Mouse (Mus musculus) adrenal gland, adult 18-20 months (tissue): ENCODE data around the gene Slc7a1. TPM values are rescaled to one million over a fixed set of nuclear protein-coding genes. Genes with fewer than 3 reads are reported as not detected.
"Not testable (repeated sequence)": the region's sequence is repeated elsewhere in the genome, so short reads cannot be mapped to it uniquely, and the experiment has no call there.

Experiments
- DNase-seq, 2 experiments: peaks; one replicate each; pipeline ENCODE4 v3.0.0; 2021 to 2022; ENCODE audit warnings: low spot score in 2 of 2
- total RNA-seq, 2 experiments: library from RNA; stranded (reverse); gene quantifications; 1 replicate in 1 of 2; 2 replicates in 1 of 2; pipeline ENCODE4 v1.2.3; 2021

Slc7a1 gene
- total RNA-seq, 2 experiments from 2014 or later = 87.0 to 94.9 TPM

DNA sequence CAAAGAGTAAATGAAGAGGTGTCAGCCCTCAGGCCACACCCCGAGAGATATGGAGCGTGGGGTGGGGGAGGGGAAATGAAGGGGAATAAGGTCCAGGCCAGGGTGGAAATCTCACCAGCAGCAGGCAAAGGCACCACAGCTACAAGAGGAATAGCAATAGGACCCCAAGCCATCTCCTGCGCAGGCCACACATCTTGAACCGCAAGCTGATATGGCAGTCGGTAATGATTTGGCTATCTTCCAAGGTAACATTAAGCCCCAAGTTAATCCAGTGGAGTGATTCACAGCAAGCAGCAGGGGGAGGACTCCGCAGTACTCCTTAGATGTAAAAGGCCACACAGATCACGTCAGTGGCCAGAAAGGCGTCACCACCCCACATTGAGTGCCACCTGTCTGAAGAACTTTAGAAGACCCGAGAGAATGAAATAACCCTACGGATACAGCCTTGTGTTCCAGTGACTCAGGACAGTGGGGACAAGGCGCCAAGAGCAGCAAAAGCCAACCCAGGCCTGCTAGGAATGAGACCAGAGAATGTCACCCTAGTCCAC lies 68.4 kb downstream of the Slc7a1 start:
- no peak for DNase-seq

DNA sequence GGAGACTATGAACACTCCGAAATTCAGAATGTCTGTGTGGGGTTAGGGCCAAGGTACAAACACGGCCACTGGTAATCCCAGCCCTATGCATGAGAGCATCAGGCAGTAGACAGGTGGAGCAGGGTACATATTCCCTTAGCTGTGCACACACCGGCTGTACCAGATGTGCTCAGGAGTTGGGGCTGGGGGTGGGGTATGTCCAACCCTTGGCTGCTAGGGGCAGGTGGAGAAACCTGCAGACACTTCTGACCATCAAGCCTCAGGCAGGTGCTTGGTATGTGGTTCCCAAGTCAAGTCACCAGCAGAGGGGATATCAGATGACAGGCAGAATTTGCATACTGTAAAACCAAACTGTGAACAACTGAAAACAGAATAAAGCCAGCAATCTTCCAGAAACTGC lies 70.7 kb downstream of the Slc7a1 start:
- DNase-seq = no peak

DNA sequence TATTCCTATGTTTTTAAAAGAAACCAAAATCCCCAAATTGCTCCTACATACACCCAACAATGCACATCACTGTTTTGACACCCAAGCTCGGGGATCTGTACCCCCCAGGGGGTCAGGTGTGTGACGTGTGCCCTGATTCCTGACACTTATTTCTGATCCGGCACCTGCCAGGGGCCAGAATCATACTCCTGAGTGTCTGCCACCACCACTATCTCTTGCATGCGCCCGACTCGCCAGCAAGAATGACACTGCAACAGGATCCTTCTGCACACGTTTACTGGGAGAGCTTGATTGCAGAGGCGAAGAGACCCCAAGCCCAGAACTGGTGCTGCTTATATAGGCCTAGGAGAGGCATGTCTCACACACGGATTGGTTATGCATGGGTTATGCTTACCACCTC lies 73.4 kb downstream of the Slc7a1 start:
- not testable (repeated sequence) for DNase-seq

DNA sequence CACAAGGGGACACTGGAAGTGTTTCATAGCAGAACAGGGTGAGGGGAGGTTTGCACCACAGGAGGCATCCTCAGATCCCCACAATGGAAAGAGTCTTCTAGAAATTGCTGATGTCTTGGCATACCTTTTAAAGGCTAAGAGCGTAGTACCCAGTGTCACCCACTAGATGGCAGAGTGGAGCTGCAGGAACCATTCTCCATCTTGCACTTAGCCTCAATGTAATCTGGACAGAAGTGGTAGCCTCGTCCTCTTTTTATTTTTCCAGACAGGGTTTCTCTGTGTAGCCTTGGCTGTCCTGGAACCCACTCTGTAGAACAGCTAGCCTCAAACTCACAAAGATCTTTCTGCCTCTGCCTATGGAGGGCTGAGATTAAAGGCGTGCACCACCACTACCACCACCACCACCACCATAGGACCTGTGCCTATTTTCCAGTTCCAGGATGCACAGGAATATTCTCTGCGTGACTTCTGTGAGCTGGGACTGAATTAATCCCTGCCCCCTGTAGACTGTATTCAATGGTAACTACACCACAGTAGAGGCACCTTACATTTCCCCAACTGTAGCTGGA lies 74.3 kb downstream of the Slc7a1 start:
- peak in 1 of 2 experiments; percentile 49 for DNase-seq

DNA sequence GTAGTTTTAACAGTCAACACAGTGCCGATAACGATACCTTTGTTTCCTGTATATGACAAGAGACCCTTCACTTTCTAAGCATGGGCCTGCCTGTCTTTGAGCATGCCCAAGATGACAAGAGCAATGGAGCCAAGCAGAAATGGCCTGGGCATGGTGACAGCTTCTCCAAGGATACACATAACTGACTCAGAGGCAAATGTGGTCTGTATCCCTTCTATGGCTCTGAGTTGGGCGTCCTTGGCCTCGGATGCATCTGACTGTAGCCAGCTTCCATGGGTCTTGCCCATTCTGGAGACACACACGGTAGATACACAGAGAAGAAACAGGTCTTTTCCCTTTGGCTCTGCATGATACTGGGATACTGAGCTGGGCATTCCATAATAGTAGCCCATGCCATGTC lies 84.8 kb downstream of the Slc7a1 start:
- no peak for DNase-seq

DNA sequence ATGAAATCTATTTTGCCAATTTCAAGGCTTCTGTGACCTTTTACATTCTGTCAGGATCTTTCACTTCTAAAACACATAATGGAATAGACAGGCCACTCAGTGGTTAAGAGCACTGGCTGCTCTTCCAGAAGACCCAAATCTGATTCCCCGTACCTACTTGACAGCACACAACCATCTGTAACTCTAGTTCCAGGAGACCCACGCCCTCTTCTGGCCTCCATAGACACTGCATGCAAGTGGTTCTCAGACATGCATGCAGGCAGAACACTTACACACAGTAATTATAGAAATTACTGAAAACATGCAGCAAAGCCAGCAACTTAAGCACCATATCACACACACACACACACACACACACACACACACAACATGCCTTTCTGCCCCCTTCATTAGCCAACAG lies 87.3 kb downstream of the Slc7a1 start:
- no peak for DNase-seq

DNA sequence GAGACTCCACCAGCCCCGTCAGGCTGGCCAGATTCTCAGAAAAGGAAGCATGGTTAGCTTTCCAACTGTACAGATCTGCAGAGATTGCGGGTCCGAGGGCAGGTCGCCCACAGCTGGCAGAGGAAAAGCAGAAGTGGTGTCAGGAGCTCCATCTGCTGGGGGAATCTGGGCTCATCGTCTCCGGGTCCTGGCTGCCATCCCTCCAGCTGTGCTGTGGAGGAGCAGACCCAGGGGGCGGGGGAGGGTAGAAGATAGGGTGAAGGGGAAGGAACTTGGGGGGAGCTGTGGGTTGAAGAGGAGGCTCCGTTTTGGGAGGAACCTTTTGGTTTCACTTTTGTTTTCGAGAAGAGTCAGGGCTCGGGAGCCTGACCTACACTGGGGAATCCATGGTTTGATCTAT lies 88.9 kb downstream of the Slc7a1 start:
- no peak for DNase-seq

DNA sequence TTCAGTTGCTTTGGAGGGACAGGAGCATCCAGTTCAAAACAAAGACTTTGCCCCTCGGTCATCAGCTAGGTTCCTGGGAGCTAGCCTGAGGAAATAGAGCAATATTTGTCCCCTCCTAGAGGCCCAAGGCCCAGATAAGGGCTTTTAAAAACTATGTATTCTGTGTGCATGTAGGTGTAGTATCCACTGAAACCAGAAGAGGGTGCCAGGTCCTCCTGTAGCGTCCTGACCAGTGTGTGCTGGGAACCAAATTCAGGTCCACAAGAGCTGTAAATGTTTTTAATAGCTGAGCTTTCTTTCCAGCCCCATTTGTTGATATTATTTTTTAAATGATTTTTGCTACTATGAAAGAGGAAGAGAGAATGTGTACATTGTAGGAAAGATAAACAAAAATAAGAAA lies 95.6 kb downstream of the Slc7a1 start:
- DNase-seq = no peak

DNA sequence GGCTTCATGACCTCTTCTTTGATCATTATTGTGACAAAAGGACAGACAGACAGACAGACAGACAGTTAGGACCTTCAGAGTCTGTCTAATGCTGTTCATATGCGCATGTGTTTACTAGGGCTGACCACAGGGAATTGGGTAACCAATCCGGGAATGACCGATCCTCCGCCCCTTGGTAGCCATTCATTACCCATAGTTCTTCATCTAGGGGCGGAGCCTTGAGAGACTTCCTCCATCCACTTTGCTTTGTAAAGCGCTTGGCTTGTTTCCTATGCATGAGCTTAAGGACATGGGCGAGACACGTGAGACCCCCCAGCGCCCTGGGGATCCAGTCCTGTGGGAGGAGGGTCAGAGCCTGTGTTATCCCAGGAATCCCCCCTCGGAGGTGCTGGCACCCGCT lies 96.7 kb downstream of the Slc7a1 start:
- no peak for DNase-seq

DNA sequence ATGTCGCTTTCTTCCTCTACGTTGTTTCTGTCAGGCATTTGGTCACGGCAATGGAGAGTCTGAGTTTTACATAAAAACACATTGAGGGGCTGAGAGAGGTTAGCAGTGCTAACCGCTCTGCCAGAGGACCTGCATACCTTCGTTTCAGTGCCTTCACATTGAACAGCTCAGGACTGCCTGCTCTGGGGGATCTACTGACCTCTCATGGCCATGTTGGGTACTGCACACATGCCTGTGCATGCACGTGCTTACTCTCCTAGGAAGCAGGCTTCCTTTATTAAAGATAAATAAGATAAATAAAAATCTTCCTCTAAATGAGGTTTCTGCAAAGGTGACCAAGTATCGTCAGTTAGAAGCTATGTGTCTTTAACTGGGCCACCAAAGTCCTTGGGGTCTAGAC lies 106.4 kb downstream of the Slc7a1 start:
- no peak for DNase-seq

DNA sequence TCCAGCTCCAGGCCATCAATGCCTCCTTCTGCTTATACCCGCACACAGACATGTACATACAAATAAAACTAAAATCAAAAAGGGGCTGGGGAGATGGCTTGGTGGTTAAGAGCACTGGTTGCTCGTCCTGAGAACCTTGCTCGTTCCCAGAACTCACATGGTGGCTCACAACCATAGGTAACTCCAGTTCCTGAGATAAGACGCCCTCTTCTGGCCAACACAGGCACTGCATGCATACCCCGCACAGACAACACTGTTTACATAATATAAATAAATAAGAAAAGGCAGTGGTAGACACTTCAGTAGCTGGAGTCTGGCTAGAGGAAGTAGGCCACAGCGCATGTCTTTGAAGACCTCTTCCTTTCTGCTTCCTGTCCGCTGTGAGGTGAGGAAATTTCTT lies 106.8 kb downstream of the Slc7a1 start:
- DNase-seq = no peak

DNA sequence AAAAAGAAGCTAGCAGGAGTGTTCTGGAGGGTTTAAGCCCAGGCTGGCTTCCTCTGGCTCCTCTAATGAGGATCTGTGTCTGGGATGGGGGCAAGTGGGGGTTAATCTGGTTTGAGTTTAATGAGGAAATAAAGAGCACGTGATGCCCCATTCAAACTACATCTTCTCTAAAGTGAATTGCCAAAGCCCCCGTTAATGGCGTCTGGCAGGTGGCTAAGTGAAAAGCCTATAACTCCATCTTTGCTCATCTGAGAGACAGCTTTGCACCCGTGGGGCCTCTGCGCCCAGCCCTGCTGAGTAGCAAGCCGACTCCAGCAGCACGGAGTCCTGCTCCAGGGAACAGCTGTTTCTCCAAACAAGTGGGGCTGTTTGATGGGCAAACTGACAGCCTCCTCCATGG lies 109.8 kb downstream of the Slc7a1 start:
- no peak for DNase-seq

DNA sequence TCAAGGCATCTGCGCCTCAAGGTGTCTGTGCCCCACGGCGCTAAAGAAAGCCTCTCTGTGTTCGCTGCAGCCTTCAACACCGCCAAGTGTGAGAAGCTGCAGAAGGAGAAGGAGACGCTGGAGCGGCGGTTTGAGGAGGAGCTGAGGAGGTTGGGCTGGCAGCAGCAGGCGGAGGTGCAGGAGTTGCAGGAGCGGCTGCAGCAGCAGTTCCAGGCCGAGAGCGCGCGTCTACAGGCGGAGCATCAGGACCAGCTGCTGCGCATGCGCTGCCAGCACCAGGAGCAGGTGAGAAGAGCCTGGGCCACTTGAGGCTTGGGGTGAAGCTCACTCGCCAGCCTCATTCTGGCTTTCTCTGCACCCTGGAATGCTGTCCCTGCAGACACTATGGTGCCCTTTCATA lies 110.9 kb downstream of the Slc7a1 start:
- DNase-seq = no peak

DNA sequence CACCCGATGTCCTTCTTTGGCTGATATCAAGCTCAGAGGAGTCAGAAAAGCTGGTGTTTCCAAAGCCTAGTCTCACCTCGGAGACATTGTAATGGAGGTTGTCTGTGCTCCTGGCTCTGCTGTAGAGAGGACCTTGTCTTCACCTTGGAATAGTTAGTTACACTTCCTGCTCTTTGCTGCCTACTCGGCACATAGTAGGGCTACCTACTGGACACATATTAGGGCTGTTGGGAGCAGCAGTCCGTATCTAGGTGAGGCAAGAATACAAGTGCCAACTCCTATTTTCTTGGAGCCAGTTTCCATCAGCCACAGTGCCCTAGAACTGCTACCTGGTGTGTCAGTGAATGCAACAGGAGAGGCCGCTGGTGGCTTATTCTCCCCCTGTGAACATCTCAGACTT lies 112.2 kb downstream of the Slc7a1 start:
- no peak for DNase-seq

DNA sequence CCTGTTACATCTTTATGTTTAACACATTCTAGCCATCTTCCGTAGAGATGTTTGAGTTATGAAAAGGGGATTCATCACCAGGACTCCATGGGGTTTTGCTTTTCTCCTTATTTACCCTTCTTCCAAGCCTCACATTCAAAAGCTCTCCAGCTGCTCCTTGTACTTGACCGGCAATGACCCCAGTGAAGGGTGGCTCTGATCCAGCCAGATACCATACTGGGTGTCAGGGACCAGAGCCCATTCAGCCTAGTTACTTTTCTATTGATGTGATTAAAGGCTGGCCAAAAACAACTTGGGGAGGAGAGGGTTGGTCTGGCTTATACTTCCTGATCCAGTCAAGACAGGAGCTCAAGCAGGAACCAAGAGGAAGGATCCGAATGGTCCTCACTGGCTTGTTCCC lies 116.1 kb downstream of the Slc7a1 start:
- DNase-seq = no peak

DNA sequence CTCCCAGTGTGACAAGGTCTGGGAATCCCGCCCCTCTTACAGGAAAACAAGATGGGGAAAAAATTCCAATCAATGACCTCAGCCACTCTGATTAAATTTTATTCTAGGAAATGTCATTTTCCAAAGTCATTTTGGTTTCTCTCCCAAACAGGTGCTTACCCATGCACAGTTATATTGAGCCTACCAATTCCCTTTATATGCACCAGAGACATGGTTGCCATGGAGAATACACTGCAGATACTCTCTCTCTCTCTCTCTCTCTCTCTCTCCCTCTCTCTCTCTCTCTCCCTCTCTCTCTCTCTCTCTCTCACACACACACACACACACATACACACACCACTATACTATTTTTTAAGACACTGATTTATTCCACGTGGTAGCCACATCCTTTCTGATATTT lies 116.5 kb downstream of the Slc7a1 start:
- DNase-seq = no peak

DNA sequence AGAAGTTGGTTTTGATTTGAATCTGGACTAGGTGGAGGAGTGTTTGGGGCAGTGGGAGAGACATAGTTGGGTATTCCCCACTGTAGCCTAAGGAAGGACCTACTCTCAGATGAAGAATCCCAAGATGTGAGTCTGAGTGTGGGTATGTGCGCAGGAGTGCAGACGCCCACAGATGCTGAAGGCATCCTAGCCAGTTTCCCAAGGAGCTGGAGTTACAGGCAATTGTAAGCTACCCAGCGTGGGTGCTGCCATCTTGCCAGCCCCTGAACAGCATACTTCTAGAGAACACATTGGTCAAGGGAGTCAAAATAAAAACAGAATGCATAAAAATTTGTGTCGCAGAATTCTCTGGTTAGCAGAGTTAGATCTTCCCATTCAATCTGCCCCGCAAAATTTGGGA lies 117.1 kb downstream of the Slc7a1 start:
- DNase-seq = no peak

DNA sequence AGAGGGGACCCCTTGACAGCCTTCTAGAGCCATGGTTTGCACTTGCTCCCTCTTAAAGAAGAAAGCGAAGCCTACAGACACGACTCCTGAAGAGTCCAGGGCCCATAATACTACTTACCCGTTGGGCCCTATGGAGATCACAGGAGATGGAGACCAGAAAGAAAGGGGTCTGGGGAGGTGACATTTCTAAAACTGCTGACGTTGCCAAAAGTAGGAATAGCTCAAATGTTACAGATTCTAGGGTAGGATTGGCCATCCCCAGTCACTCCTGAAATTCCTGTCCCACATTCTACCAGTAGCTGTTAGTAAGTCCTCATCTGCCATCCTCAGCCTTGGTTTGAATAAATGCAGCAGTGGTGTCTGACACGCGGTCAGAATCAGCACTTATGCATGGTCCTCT lies 117.6 kb downstream of the Slc7a1 start:
- DNase-seq = no peak

DNA sequence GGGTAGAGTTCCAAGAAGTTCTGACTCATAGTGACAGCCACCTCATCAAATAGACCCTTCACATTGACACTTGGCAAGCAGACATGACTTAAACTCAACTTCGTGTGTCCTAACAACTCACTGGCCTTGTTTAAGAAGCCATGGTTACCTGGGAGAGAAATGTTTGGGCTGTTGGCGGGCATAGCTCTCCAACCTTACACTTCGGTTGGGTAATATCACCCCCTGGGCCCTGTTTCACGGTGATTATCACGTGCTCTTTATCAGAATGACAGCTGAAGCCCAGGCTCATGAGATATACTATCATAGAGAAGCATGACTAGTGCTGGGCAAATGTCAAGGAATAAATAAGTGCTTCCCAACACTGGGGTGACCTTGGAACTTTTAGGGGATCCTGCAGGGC lies 119.4 kb downstream of the Slc7a1 start:
- DNase-seq = no peak

DNA sequence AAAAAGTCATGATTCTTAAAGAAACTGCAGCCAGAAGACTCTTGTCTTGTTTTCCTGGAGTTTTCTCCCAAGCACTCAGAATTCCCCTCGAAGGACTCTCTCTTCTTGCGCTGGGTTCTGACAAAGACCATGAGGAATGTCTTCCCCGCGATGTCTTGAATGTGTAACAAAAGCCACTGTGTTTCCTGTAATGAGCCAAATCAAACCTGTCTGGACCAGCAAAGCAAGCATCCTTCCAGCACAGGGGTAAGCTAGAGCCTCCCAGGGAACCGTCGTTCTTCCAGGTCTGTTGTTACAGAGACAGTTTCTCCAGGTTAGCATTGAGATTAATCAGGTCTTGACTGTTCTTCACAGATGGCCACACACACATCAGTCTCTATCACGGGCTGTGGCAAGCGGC lies 121.5 kb downstream of the Slc7a1 start:
- DNase-seq = no peak
